Mouse (Mus musculus): ENCODE measurements around the gene Nomo1.

DNA sequence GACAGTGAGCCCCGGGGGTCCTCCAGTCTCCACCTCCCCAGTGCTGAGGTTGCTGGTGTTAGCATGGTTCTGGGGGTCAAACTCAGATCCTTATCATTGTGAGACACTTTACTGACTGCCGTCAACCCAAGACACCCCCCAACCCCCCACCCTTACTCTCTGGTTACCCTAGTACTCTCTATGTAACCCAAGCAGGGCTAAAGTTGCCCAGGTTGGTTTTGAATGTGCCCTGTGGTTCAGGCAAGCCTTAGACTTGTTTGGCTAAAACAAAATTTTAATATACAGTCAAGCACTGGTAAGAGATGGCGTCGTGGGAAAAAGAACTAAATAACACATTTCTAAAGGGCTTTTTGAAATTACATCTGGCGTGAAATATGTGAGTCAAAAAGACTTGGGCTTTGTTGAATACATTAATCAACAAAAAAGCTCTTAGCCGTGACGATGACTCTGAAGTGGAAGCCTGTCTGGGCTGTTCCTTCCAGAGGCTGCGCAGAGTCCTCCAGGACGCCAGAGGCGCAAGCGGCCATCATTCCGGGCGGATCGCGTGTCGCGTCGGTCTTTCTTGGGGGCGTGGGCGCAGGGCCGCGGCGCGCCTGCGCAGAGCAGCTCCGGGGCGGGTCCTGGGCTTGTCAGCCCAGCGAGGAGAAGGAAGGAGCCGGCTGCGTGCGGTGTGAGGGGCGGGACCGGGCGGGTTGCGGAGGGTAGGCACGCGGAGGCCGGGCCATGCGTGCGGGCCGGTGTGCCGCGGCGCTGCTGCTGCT lies at the start of gene Nomo1:
- peak; percentile 76 for TF ChIP-seq CTCF (IDR thresholded peaks at IDR 0.05; ENCODE audit: borderline replicate concordance, insufficient read depth, low read length)
- TF ChIP-seq POLR2A (IDR thresholded peaks at IDR 0.05; ENCODE audit: low read depth, low read length), result peak; percentile 87
